Mouse (Mus musculus) bone marrow, adult 2 months (tissue): ENCODE measurements around the gene Sycp2l.

ENCODE experiments used
- CTCF ChIP-seq: fragments of 200-500 bp; IDR thresholded peaks from 2 replicates; pipeline ENCODE4 v1.5.1; 2011; ENCODE audit warnings: low read length, control low read depth; ENCODE audit not compliant: control insufficient read depth, insufficient read depth
- POLR2A ChIP-seq: fragments of 200-500 bp; IDR thresholded peaks from 2 replicates; pipeline ENCODE4 v1.6.1; 2011; ENCODE audit warnings: low read depth, mild to moderate bottlenecking, control low read depth, low read length, borderline replicate concordance; ENCODE audit not compliant: control insufficient read depth

- TF ChIP-seq CTCF (no peak), POLR2A (no peak)
These were observed 92.1 kb downstream of the Sycp2l start for GRCm38 (mm10) chr13:41206241-41206640.
